Mouse (Mus musculus) liver, embryonic 14.5 days (tissue): ENCODE measurements around the gene Rtl8b.
"Not testable (repeated sequence)": the region's sequence is repeated elsewhere in the genome, so short reads cannot be mapped to it uniquely, and the experiment has no call there.

Experiments
- CTCF ChIP-seq: IDR thresholded peaks from 2 replicates; pipeline ENCODE4 v1.5.1; 2016; ENCODE audit warnings: antibody characterized with exemption, low read depth, control low read depth
- EP300 ChIP-seq: IDR thresholded peaks from 2 replicates; pipeline ENCODE4 v1.6.1; 2016; ENCODE audit warnings: antibody characterized with exemption, low read depth

DNA sequence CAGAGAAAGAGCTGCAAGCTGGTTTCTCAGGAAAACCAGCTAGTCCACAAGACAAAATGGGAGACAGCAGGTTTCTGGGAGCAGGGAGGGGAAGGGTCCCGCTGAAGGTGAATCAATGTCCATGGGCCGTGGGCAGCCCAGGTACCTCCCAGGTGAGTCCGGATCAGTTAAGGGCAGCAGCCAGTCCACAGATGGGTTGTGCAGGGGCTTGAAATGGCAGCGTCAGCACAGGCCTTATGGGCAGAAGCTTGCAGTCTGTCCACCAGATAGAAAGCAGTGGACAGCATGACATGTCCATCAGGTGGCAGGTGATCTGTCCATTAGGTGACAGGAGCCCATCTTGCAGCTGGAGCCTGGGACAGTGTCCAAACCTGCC is 27.6 kb downstream of the Rtl8b start:
- TF ChIP-seq EP300, CTCF: not testable (repeated sequence)
